Mouse (Mus musculus) heart, embryonic 16.5 days (tissue): ENCODE measurements around the gene Gm20481. TPM values are rescaled to one million over a fixed set of nuclear protein-coding genes. Genes with fewer than 3 reads are reported as not detected.
"Not testable (repeated sequence)": the region's sequence is repeated elsewhere in the genome, so short reads cannot be mapped to it uniquely, and the experiment has no call there.

ENCODE experiments used
- ATAC-seq: fragments of 200-750 bp; cut with Nextera tagmentation; replicated peaks from 2 replicates; pipeline ENCODE4 v1.8.0; 2017; ENCODE audit warnings: moderate number of reproducible peaks; ENCODE audit not compliant: insufficient read depth, low FRiP score; ENCODE audit errors: extremely low read depth
- H3K27ac ChIP-seq: fragments of 300-500 bp; sonication (generic); 2 replicates; pipeline ENCODE4 v1.5.1; 2014; ENCODE audit warnings: mild to moderate bottlenecking, low read length, control low read depth, moderate library complexity
- H3K27me3 ChIP-seq: fragments of 300-500 bp; sonication (generic); 2 replicates; pipeline ENCODE4 v1.6.1; 2014; ENCODE audit warnings: low read length, mixed read lengths; ENCODE audit not compliant: control insufficient read depth, insufficient read depth
- H3K36me3 ChIP-seq: fragments of 300-500 bp; sonication (generic); 2 replicates; pipeline ENCODE4 v1.6.1; 2014; ENCODE audit not compliant: control insufficient read depth, insufficient read depth
- H3K4me1 ChIP-seq: fragments of 300-500 bp; sonication (generic); 2 replicates; pipeline ENCODE4 v1.6.1; 2014; ENCODE audit warnings: low read length, mixed read lengths; ENCODE audit not compliant: control insufficient read depth, insufficient read depth
- H3K4me2 ChIP-seq: fragments of 300-500 bp; sonication (generic); 2 replicates; pipeline ENCODE4 v1.6.1; 2014; ENCODE audit warnings: low read depth, mild to moderate bottlenecking, control low read depth, low read length
- H3K4me3 ChIP-seq: fragments of 300-500 bp; sonication (generic); 2 replicates; pipeline ENCODE4 v1.5.1; 2014; ENCODE audit warnings: mild to moderate bottlenecking, control low read depth, low read length
- H3K9ac ChIP-seq: fragments of 300-500 bp; sonication (generic); 2 replicates; pipeline ENCODE4 v1.6.1; 2014; ENCODE audit warnings: low read length, control low read depth
- H3K9me3 ChIP-seq: fragments of 300-500 bp; sonication (generic); replicated peaks from 2 replicates; pipeline ENCODE4 v1.6.1; 2016; ENCODE audit warnings: low read length; ENCODE audit not compliant: control insufficient read depth
- WGBS: fragments of 180-500 bp; shearing (Covaris S2); extraction: QIAGEN DNeasy Blood & Tissue Kit; methylation state at CpG from one replicate; pipeline ENCODE4 v1.1.7; 2014; 5-methylcytosine and 5-hydroxymethylcytosine counted together
- polyA plus RNA-seq: library from polyadenylated mRNA; unstranded; fragments of >200 nt; fragmentation: Nextera tagmentation; extraction: Ambion mirVana; gene quantifications from 2 replicates; pipeline ENCODE4 v1.2.1, GENCODE M21; 2015

The Gm20481 gene
- polyA plus RNA-seq, 1 experiment from 2014 or later: not detected

- WGBS: 42% methylated on average over 8 of the region's 8 CpGs
- H3K4me3 ChIP-seq: no peak overlapping the region
- H3K36me3 ChIP-seq: 0 out of 2 replicates have a peak, but pooled peaks cover 3% of the 10 kb centered on the region
- no peak overlapping the region for H3K27ac ChIP-seq
- H3K9ac ChIP-seq: no peak overlapping the region
- no peaks in the 10 kb centered on the region for H3K9me3 ChIP-seq
- H3K4me2 ChIP-seq: no peak overlapping the region
- no peak for ATAC-seq
- 0 out of 2 replicates have a peak, but pooled peaks cover 7% of the 10 kb centered on the region for H3K4me1 ChIP-seq
- no peaks in the 10 kb centered on the region for H3K27me3 ChIP-seq
Measured at GRCm38 (mm10) chr17:34934830-34935229, 34.9 kb upstream of the Gm20481 start.

GRCm38 (mm10) chr17:34937960-34938505 is 31.7 kb upstream of the Gm20481 start:
- Histone ChIP-seq H3K27ac (no peak overlapping the region), H3K9ac (no peak overlapping the region), H3K4me3 (no peak overlapping the region), H3K27me3 (no peaks in the 10 kb centered on the region), H3K4me1 (peaks cover 6% of the 10 kb centered on the region), H3K4me2 (no peak overlapping the region), H3K36me3 (0 out of 2 replicates have a peak, but pooled peaks cover 3% of the 10 kb centered on the region), H3K9me3 (no peaks in the 10 kb centered on the region)
- WGBS: 82% methylated on average over 6 of the region's 6 CpGs
- no peak for ATAC-seq

- H3K36me3 ChIP-seq: no peaks in the 10 kb centered on the region
- ATAC-seq: peak; percentile 28; the same call in 1 of the 2 replicates
- peak overlapping the region; percentile 66 for H3K27ac ChIP-seq
- peak overlapping the region; percentile 47 for H3K4me3 ChIP-seq
- H3K9ac ChIP-seq: peak overlapping the region; percentile 56
- H3K4me2 ChIP-seq: peak overlapping the region; percentile 65
- no peaks in the 10 kb centered on the region for H3K9me3 ChIP-seq
- H3K27me3 ChIP-seq: no peaks in the 10 kb centered on the region
- peaks cover 6% of the 10 kb centered on the region for H3K4me1 ChIP-seq
- WGBS: 11% methylated on average over 15 of the region's 15 CpGs
Measured at GRCm38 (mm10) chr17:34941344-34942041, 28.2 kb upstream of the Gm20481 start.

- WGBS: 77% methylated on average over 4 of the region's 4 CpGs
- no peak overlapping the region for H3K9ac ChIP-seq
- no peaks in the 10 kb centered on the region for H3K36me3 ChIP-seq
- no peak for ATAC-seq
- peaks cover 6% of the 10 kb centered on the region for H3K4me1 ChIP-seq
- no peaks in the 10 kb centered on the region for H3K27me3 ChIP-seq
- H3K4me2 ChIP-seq: no peak overlapping the region
- no peak overlapping the region for H3K4me3 ChIP-seq
- H3K9me3 ChIP-seq: no peaks in the 10 kb centered on the region
- H3K27ac ChIP-seq: no peak overlapping the region
Measured at GRCm38 (mm10) chr17:34943128-34943815, 26.4 kb upstream of the Gm20481 start.

- Histone ChIP-seq H3K9me3 (no peaks in the 10 kb centered on the region), H3K27ac (no peak overlapping the region), H3K36me3 (peaks cover under 1% of the 10 kb centered on the region; the same call in 1 of the 2 replicates), H3K4me3 (no peak overlapping the region), H3K4me1 (peaks cover 6% of the 10 kb centered on the region), H3K9ac (no peak overlapping the region), H3K4me2 (no peak overlapping the region), H3K27me3 (no peaks in the 10 kb centered on the region)
- no peak for ATAC-seq
Measured at GRCm38 (mm10) chr17:34944362-34944761, 25.4 kb upstream of the Gm20481 start.

GRCm38 (mm10) chr17:34946486-34947140 is 23.1 kb upstream of the Gm20481 start:
- Histone ChIP-seq H3K4me3 (no peak overlapping the region), H3K27ac (no peak overlapping the region), H3K9ac (no peak overlapping the region), H3K4me2 (no peak overlapping the region), H3K9me3 (no peaks in the 10 kb centered on the region), H3K27me3 (no peaks in the 10 kb centered on the region), H3K4me1 (peaks cover 13% of the 10 kb centered on the region), H3K36me3 (peaks cover 12% of the 10 kb centered on the region)
- ATAC-seq: no peak
- 86% methylated on average over 5 of the region's 5 CpGs for WGBS

GRCm38 (mm10) chr17:34947606-34948005 is 22.1 kb upstream of the Gm20481 start:
- Histone ChIP-seq H3K36me3 (peaks cover 12% of the 10 kb centered on the region), H3K4me1 (peaks cover 10% of the 10 kb centered on the region), H3K4me3 (no peak overlapping the region), H3K27ac (no peak overlapping the region), H3K27me3 (no peaks in the 10 kb centered on the region), H3K9ac (no peak overlapping the region), H3K9me3 (no peaks in the 10 kb centered on the region), H3K4me2 (no peak overlapping the region)
- 24% methylated on average over 8 of the region's 8 CpGs for WGBS
- ATAC-seq: no peak

GRCm38 (mm10) chr17:34948721-34949552 is 20.8 kb upstream of the Gm20481 start:
- H3K27ac ChIP-seq, ATAC-seq, H3K27me3 ChIP-seq, H3K4me2 ChIP-seq, H3K9ac ChIP-seq, H3K9me3 ChIP-seq, H3K4me3 ChIP-seq: not testable (repeated sequence)
- H3K36me3 ChIP-seq: peaks cover 12% of the 10 kb centered on the region
- H3K4me1 ChIP-seq: peaks cover 10% of the 10 kb centered on the region
- 63% methylated on average over 9 of the region's 9 CpGs for WGBS
